Mouse (Mus musculus) hindlimb bud, embryonic 11.5 days (tissue): Measurements from ENCODE around the gene Tmem97.
"Not testable (repeated sequence)": the region's sequence is repeated elsewhere in the genome, so short reads cannot be mapped to it uniquely, and the experiment has no call there.

ENCODE experiments used
- DNase-seq: peaks from one replicate; pipeline ENCODE4 v3.0.0-alpha.2; 2012; ENCODE audit warnings: low read depth, low spot score; ENCODE audit errors: extremely low spot score

The Tmem97 gene

GRCm38 (mm10) chr11:78551059-78551398 lies 452 bp upstream of the Tmem97 start:
- DNase-seq, result no peak

DNA sequence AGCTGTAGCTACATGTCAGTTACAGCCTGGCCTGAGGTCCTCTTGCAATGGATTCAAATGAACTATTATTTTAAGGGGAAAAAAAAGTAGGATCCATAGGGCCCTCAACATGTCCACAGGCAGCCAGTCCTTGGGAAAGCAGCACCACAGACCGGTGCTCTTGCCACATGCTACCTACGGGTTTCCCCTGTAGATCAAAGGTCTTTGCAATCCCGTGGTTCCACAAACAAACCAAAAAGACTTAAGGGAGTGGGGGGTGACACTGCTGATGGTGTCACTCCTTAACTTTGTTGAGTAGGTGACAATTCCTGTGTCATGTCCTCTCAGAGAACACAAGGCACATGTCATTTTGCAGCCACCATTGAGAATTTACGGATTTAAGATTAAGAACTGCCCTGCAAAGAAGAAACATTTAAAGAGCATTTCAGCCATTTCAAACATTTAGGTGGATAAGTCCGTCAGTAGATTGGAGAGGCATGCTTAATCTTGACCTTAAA lies 1.0 kb downstream of the Tmem97 start:
- no peak for DNase-seq

DNA sequence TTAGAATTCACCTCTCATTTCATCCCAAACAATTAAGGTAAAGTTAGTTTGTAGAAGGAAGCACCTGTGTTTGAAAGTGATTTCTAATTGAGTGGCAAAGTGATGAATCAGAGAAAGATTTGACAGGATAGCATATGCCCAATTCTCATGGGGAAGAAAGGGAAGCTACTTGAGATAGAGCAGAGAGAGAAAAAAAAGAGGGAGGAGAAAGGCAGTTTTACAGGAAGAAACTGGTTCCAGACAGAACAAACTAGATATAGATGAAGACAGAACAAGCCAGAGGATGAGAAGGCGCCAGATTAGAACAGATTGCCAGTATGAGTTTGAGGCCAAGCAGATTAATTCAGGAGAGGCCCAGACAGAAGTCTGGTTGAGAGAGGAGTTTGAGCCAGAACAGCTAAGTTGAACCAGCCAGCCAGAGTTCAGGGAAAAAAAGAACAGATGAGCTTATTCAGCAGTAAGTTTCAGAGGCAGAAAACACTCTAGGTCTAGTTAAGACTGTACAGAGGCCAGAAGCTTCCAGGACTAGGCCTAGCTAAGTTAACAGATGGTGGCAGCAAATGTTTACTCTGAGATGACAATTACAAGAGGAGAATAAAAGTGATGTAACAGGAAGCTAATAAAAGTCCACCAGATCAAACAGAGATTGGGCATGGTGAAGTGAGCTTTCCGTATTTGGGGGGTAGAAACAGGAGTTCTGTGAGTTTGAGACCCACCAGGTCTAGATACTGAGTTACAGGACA lies 2.7 kb downstream of the Tmem97 start:
- no peak for DNase-seq

- DNase-seq, result no peak
These were observed 5.4 kb downstream of the Tmem97 start for GRCm38 (mm10) chr11:78545181-78545580.

DNA sequence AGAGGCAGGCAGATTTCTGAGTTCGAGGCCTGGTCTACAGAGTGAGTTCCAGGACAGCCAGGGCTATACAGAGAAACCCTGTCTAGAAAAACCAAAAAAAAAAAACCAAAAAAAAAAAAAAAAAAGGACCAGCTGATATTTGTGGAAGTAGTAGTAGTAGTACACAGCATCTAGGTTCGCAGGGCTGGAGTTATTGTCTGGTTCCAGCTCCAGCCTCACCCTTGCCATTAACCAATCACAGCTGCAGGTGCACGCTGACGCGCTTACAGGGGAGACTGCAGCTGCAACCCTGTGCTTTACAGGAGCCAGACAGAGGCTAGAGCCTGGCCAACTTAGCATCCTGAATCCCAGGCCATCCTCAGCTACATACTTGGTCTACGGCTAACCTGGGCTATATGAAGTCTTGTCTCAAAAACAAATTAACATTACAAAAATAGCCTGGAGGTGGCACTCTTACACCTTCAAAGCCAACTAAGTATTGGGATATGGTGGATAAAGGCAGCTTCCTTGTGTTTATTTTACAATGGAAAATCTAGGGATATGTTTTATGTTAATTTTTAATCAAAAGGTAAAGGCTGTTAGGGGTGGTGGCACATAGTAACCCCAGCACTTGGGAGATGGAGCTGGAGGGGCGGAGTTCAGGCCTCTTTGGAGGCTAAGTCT lies 6.0 kb downstream of the Tmem97 start:
- DNase-seq, result no peak

- DNase-seq, result no peak
These were observed 10.2 kb downstream of the Tmem97 start for GRCm38 (mm10) chr11:78540358-78540757.

GRCm38 (mm10) chr11:78536690-78537084 lies 13.9 kb downstream of the Tmem97 start:
- DNase-seq, result no peak

DNA sequence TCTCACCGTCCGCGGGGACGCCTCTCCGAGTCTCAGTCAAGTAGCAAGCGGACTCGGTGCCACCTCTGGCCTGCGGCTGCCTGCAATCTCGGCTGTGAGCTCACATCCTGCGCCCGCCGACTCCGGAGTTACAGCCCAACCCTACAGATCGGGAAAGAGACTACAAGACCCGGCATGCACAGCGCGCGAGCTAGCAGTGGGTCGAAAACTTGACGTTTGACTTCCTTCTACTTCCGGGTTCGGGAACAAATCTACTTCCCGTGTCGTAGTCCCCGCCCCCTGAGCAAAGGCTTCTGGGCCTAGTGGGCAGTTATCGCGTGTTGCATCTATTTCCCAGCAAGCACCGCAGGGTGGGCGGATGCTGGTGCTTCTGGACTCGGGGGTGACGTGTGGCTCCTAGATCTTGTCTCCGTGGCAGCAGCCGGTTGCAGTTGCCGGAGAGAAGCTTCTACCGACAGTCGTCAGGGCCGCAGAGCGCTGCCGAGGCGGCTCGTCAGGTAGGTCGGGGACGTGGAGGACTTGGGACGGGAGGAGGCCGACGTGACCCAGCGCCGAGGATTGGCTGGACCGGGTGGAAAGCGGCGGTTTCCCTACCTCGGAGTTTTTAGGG lies 14.4 kb downstream of the Tmem97 start, which contains the start of the genes Tnfaip1 and Ift20:
Gene Tnfaip1 (minus strand): TSS at position 253 of the 610 bp plus-strand sequence.
Gene Ift20 (plus strand): TSS at position 282 of the 610 bp plus-strand sequence.
- DNase-seq, result peak; percentile 93

GRCm38 (mm10) chr11:78535376-78536079 lies 15.0 kb downstream of the Tmem97 start:
- DNase-seq, result peak; percentile 46

GRCm38 (mm10) chr11:78534516-78534915 lies 16.1 kb downstream of the Tmem97 start:
- no peak for DNase-seq

DNA sequence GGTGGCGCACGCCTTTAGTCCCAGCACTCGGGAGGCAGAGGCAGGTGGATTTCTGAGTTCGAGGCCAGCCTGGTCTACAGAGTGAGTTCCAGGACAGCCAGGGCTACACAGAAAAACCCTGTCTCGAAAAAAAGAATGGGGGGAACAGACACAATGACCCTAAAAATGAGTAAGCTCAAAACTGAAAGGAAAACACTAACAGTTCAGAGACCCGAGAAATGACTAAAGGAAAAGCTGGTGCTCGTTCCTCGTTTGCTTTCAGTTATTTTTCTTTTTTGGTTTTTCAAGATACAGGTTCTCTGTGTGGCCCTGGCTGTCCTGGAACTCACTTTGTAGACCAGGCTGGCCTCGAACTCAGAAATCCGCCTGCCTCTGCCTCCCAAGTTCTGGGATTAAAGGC lies 19.1 kb downstream of the Tmem97 start:
- DNase-seq, result not testable (repeated sequence)

GRCm38 (mm10) chr11:78531046-78531445 lies 19.5 kb downstream of the Tmem97 start:
- no peak for DNase-seq

GRCm38 (mm10) chr11:78530001-78530400 lies 20.6 kb downstream of the Tmem97 start:
- DNase-seq, result no peak

DNA sequence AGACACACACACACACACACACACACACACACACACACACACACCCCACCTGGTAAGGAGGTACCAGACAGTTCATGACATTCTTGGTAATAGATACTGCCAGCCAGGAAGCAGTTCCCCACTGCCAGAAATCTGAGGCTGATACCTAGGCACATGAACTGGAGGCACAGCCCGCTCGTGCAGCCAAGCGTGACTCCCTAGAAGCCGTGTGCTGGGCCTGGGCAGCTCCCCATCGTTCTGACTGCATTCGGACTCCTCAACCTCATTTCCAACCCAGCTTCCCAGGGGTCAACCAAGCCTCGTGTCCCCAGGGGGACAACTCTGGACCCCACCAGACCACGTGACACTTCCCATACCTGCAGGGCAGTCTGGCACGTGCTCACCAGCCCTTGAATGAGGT lies 21.9 kb downstream of the Tmem97 start:
- DNase-seq, result no peak

- DNase-seq, result no peak
These were observed 25.7 kb downstream of the Tmem97 start for GRCm38 (mm10) chr11:78524838-78525237.

DNA sequence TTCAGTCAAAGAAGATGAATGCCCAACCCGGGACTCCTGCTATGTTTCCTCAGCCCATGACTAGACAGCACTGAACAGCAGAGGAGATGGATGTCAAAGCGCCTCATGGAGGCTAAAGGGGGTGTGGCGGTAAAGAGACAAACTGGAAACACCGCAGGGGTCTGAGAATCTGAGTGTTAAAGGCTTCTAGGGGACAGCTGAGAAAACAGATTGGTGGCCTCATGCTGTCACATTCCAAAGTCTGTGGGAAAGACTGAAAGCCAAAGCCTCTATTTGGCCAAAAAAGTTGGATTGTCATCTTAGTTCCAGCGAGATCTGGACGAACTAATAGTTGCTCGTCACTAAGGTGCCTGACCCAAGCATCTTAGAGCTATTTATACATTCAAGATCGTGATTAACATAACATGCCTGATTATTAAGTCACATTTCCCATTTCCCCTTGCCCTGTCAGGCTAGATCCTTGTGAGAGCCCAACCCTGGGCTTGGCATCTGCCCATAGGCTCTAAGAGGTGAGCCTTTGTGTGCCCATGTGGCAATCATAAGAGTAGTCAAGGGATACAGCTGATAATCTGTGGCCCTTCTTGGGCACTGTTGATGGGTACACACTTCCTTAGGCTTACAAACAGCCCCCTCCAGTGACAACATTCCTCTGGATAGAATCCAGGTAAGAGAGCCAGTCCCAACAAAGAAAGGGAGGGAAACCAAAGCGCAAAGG lies 27.2 kb downstream of the Tmem97 start:
- no peak for DNase-seq

DNA sequence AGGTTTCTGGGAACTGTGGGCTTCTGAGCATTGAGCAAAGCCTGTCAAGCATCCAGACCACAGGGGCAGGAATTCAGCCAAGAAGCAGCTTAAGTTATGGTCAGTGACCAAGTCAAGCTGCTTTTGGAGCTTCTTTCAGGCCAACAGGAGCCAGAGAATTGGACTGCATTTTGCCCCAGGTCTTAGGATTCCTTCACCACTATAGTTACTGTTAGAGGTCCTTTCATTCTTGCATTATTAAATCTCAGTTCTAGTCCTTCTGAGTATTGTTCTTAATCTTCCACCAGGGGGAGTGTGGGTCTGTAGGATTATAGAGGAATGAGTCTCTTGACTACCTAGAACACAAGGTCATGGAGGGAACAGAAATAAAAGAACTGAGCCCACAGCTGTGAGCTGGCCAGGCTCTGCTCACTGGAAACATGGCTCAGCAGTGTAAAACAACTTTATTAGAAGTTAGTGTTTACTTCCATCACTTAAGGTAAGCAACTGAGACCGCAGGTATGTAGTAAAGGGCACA lies 28.0 kb downstream of the Tmem97 start:
- DNase-seq, result no peak

- DNase-seq, result no peak
These were observed 28.7 kb downstream of the Tmem97 start for GRCm38 (mm10) chr11:78521880-78522279.

- no peak for DNase-seq
These were observed 31.6 kb downstream of the Tmem97 start for GRCm38 (mm10) chr11:78518931-78519330.

- DNase-seq, result no peak
These were observed 34.8 kb downstream of the Tmem97 start for GRCm38 (mm10) chr11:78515549-78516325.
